Mouse (Mus musculus): Measurements from ENCODE around the gene Eya2.

DNA sequence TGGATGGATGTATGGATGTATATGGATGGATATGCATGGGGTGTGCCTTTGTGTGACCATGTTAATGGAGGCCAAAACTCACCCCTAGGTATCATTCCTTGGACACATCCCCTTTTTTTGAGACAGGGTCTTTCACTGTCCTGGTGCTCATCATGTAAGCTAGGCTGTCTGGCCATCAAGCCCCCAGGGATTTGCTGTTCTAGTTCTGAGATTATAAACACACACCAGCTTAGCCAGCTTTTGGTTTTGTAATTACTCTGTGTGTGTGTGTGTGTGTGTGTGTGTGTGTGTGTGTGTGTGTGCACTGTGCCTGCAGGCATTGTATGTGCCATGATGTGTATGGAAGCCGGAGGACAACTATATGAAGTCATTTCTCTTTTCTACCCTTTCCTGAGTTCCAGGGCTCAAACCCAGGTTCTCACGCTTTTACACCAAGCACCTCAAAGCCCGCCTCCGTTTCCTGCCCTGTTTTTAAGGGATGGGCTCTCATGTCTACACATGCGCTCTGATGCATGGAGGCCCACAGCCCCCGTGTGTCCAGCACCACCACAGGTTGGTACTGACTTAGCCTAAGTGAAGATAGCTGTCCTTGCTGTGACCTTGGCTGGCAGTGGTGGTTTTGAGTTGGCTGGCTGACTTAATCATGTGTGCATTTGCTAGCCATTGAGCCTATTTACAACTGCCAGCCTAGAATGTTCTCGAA lies 16.9 kb downstream of the Eya2 start:
- TF ChIP-seq POLR2A (IDR thresholded peaks at IDR 0.05; ENCODE audit: insufficient read length, low read depth) = no peak
- TF ChIP-seq MAX (IDR thresholded peaks at IDR 0.05; ENCODE audit: low read depth) = no peak
- no peak for TF ChIP-seq USF1 (IDR thresholded peaks at IDR 0.05; ENCODE audit: low read depth)
